Mouse (Mus musculus): ENCODE measurements around the gene Malsu1.
A peak's percentile ranks its signal among the peaks of the same experiment; 100 is the strongest.

DNA sequence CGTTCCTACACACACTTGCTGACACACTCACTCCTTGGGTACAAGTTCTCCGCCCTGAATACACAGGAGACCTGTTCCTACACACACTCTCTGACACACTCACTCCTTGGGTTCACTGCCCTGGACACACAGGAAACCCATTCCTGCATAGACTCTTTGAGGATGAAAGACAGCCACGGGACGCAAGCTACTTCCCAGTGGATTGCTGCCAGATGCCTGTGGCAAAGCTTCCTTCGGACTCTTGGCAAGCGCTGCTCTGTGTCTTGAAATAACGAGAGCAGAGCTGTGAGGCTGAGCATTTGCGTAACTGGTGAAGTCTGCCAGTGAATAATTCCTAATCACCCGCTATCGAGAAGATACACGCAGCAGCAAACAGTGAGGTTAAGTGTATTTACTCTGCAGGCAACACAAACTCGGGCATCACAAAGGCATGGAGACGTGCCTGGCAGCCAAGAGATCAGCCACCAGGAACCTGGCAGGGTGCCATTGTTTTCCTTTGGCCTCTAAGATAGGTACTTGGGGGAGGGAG lies 23.4 kb downstream of the Malsu1 start:
- TF ChIP-seq POLR2A (IDR thresholded peaks at IDR 0.05; ENCODE audit: insufficient read length, low read depth) (no peak), MYOG (IDR thresholded peaks at IDR 0.05; ENCODE audit: control insufficient read depth in 1 of 3, insufficient read depth in 1 of 3, insufficient read length in 2 of 3, low read depth in 2 of 3) (no peak), CEBPB (IDR thresholded peaks at IDR 0.05; ENCODE audit: insufficient read depth, poor library complexity, severe bottlenecking) (peak; percentile 86), POLR2AphosphoS2 (IDR thresholded peaks at IDR 0.05; ENCODE audit: insufficient read length, low read depth) (peak; percentile 20), TCF12 (IDR thresholded peaks at IDR 0.05; ENCODE audit: insufficient read depth, poor library complexity, severe bottlenecking) (no peak), MAX (IDR thresholded peaks at IDR 0.05; ENCODE audit: low read depth) (no peak), USF1 (IDR thresholded peaks at IDR 0.05; ENCODE audit: low read depth) (no peak), E2F4 (IDR thresholded peaks at IDR 0.05; ENCODE audit: insufficient read depth) (no peak), TCF3 (IDR thresholded peaks at IDR 0.05; ENCODE audit: insufficient read length, low read depth) (no peak), MYOD1 (IDR thresholded peaks at IDR 0.05; ENCODE audit: control insufficient read depth in 1 of 3, insufficient read length in 2 of 3, low read depth in 2 of 3) (no peak)

Data from myocyte (in vitro differentiated cells).